Mouse (Mus musculus): ENCODE results near the gene Gm10577.

Gene Gm10577

GRCm38 (mm10) chr4:100994442-100995255 is 25.8 kb downstream of the Gm10577 start:
- DNase-seq = peak; percentile 40

- DNase-seq = no peak
Observed at GRCm38 (mm10) chr4:100992086-100992485, 28.4 kb downstream of the Gm10577 start.

- no peak for DNase-seq
Observed at GRCm38 (mm10) chr4:100990996-100991395, 29.5 kb downstream of the Gm10577 start.

- DNase-seq = peak; percentile 48
Observed at GRCm38 (mm10) chr4:100988231-100988799, 32.2 kb downstream of the Gm10577 start.

GRCm38 (mm10) chr4:100987187-100987586 is 33.3 kb downstream of the Gm10577 start:
- no peak for DNase-seq

- DNase-seq = no peak
Observed at GRCm38 (mm10) chr4:100977522-100977921, 43.0 kb downstream of the Gm10577 start.

GRCm38 (mm10) chr4:100974455-100975035 is 46.0 kb downstream of the Gm10577 start:
- DNase-seq = no peak

GRCm38 (mm10) chr4:100973641-100974454 is 46.6 kb downstream of the Gm10577 start:
- DNase-seq = no peak
